Mouse (Mus musculus) ES-CJ7 (cell line): ENCODE data around the gene Rd3l.

Experiments
- DNase-seq: peaks from one replicate; pipeline ENCODE4 v3.0.0; 2011; ENCODE audit warnings: low read depth, low spot score

Gene Rd3l

GRCm38 (mm10) chr12:111980887-111981367, at the start of gene Rd3l:
Gene Rd3l, minus strand, starts transcription at chr12:111981317.
- DNase-seq = no peak

- DNase-seq = no peak
Observed at GRCm38 (mm10) chr12:112027408-112027807, 46.3 kb upstream of the Rd3l start.

- no peak for DNase-seq
Observed at GRCm38 (mm10) chr12:112025907-112026645, 45.0 kb upstream of the Rd3l start.

- no peak for DNase-seq
Observed at GRCm38 (mm10) chr12:112025457-112025856, 44.3 kb upstream of the Rd3l start.

GRCm38 (mm10) chr12:112024581-112025310, 43.6 kb upstream of the Rd3l start:
- DNase-seq = peak; percentile 55

GRCm38 (mm10) chr12:112023306-112023705, 42.2 kb upstream of the Rd3l start:
- DNase-seq = no peak

- DNase-seq = no peak
Observed at GRCm38 (mm10) chr12:112016346-112016745, 35.2 kb upstream of the Rd3l start.

GRCm38 (mm10) chr12:112013271-112013801, 32.2 kb upstream of the Rd3l start:
- no peak for DNase-seq

GRCm38 (mm10) chr12:112012511-112013270, 31.6 kb upstream of the Rd3l start:
- DNase-seq = peak; percentile 13

- DNase-seq = peak; percentile 76
Observed at GRCm38 (mm10) chr12:112001223-112001622, 20.1 kb upstream of the Rd3l start.

- DNase-seq = no peak
Observed at GRCm38 (mm10) chr12:111999735-112000134, 18.6 kb upstream of the Rd3l start.

GRCm38 (mm10) chr12:111995161-111995560, 14.0 kb upstream of the Rd3l start:
- DNase-seq = no peak

- peak; percentile 42 for DNase-seq
Observed at GRCm38 (mm10) chr12:111992626-111993025, 11.5 kb upstream of the Rd3l start.

GRCm38 (mm10) chr12:111986756-111987155, 5.6 kb upstream of the Rd3l start:
- DNase-seq = no peak

GRCm38 (mm10) chr12:111983165-111983564, 2.0 kb upstream of the Rd3l start:
- DNase-seq = no peak

- no peak for DNase-seq
Observed at GRCm38 (mm10) chr12:111981831-111982230, 714 bp upstream of the Rd3l start.

- no peak for DNase-seq
Observed at GRCm38 (mm10) chr12:111978274-111978673, 2.8 kb downstream of the Rd3l start.

GRCm38 (mm10) chr12:111977138-111977537, 4.0 kb downstream of the Rd3l start:
- DNase-seq = no peak

GRCm38 (mm10) chr12:111974578-111974977, 6.5 kb downstream of the Rd3l start:
- DNase-seq = no peak

- no peak for DNase-seq
Observed at GRCm38 (mm10) chr12:111972504-111972903, 8.6 kb downstream of the Rd3l start.

- DNase-seq = no peak
Observed at GRCm38 (mm10) chr12:111971231-111971686, 9.9 kb downstream of the Rd3l start, which contains the start of gene Tdrd9. Gene Tdrd9, plus strand, starts transcription at chr12:111971559.

GRCm38 (mm10) chr12:111970085-111970484, 11.0 kb downstream of the Rd3l start:
- no peak for DNase-seq
